Mouse (Mus musculus) right cerebral cortex, postnatal 25 days (tissue): ENCODE data around the gene Hsd17b13.
A peak's percentile ranks its signal among the peaks of the same experiment; 100 is the strongest.

Source experiments
- DNase-seq: peaks from one replicate; pipeline ENCODE4 v3.0.0; 2022

The Hsd17b13 gene

DNA sequence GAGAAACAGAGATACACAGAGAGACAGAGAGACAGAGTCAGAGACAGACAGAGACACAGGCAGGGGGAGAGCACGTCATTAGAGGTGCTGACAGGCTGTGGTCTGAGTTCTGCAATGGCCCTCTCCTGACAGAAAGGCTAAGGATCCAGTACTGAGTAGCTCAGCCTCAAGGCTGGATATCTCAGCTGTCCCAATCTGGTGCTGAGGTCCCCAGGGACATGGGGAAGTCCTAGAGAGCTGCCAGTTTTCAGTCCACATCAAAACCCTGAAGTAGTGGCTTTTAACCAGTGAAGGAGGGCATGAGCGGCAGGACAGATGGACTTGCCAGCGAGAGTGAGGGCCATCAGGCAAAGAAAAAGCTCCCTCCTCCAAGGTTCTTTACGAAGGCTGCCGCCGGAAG, 54.1 kb downstream of the Hsd17b13 start:
- no peak for DNase-seq

DNA sequence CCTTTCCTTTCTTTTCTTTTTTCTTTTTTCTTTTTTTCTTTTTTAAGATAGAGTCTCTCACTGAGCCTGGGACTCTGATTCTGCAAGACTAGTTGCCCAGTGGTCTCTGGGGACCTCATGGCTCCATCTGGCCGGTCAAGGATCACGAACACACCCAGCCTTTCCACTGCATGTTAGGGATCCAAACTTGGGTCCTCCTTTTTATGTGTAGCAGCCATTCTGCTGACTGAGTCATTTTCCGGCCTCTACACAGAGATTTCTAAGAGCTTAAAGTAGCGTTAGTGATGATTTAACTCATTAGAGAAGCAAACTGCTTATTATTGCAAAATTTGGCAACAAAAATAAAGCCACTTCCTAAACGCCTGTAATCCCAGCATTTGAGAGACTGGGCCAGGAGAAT, 54.8 kb downstream of the Hsd17b13 start:
- DNase-seq, result no peak

DNA sequence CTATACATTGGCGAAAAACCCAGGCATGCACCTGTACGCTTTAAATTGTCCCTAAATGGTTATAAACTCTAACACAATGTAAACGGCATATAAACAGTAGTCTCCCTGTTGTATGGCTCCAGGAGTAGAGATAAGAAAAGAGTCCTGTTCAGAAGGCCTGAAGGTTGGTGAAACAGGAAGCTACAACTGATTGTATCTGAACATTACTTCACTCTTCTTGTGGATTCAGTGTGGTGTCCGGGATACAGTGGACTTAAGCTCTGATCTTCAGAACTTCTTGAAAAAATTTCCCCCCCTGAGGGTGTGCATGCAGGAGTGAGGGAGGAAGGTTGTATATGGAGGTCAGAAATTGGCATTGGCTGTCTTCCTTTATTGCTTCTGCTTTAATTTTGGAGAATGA, 57.7 kb downstream of the Hsd17b13 start:
- no peak for DNase-seq

DNA sequence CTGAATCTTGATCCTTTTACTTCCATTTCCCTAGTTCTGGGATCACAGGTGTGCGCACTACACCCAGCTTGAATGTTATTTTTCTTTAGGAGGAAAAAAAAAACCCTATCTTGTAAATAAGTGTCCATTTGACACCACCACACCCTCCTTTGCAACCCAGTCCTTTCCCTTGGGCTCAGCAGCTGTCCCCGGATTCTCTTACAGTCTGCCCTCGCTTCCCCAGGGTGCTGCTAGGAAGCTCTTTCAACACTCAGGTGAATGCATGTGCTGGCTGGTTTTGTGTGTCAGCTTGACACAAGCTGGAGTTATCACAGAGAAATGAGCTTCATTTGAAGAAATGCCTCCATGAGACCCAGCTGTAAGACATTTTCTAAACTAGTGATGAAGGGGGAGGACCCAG, 59.0 kb downstream of the Hsd17b13 start:
- no peak for DNase-seq

DNA sequence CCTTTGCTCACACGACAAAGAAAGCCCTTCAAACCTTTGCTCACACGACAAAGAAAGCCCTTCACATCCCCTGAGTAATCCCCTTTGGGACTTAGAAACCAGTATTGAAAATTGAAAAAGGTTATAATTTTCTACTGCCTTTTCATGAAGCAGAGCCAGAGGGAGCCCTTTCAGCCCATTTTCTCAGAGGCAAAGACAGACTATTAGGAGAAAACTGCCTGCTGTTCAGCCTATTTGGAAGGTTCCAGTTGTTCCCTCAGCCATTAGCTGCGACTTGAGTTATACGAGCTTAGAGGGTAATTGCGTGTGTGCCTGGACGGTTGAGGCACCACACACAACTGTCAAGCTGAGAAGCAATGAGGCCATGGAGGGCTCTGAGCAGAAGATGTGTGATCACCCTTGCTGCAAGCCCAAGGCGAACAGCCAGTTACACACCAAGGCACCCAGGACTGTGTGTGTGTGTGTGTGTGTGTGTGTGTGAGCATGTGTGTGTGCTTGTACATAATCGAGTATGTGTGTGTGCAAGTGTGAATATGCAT, 59.8 kb downstream of the Hsd17b13 start:
- DNase-seq, result no peak

DNA sequence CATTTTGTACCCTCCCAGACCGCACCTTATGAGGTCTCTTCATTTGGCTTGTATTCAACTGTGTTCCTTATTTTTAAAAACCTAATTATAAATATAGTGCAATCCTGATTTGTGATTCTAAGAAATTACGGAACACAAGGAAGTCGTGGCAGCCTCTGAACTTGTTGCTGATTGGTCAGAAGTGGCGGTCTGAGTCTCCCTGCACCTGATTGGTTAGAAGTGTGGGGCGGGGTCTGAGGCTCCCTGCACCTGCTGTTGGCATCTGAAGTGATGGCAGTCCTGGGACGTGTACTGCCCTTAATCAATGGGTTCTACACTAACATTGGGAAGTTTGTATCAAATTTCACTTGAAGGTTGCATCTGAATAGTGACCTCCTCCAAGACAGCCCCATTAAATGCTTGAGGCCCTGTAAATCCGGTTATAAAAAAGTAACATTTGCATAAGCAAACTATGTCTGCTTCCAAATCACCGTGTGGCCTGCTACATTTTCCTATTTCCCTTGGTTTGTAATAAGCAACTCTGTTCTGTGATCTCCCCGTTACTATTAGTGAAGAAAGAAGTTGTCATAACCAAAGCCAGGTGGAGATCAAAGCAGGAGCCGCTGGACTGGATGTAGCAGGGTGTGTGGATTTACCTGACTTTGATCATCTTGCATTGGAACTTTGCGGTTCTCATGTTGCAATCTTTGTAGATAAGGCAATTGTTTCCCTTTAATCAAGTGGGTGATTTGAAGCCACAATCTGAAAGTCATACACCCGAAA, 60.4 kb downstream of the Hsd17b13 start:
- no peak for DNase-seq

DNA sequence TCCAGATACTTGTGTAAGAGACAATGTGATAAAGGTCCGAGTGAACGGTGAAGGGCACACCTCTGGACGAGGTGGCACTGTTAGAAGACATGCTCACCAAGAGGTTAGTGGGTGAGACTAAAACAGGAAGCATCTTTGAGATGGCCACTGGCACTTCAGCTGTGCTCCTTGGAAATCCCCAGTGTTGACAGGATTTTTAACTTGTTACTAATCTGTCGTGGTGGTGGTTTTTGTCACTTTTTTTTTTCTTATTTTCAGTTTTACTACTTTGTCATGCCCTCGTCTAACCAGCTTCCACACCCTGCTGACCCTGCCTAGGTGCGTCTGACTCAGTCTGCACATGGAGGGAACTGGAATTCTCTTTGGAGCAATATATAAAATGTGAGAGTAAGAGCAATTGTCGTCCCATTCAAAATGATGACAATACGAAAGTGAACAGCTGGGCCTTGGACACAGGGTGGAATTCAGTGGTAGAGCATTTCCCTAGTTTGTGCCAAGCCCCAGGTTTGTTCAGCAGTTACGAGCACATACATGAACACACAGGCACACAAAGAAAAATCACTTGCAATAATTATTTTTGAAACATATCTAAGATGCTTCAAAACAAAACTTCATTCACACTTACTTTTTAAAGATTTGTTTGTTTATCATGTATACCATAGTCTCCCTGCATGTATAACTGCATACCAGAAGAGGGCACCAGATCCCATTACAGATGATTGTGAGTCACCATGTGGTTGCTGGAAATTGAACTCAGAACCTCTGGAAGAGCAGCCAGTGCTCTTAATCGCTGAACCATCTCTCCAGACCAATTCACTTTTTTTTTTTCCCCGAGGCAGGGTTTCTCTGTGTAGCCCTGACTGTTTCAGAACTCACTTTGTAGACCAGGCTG, 62.6 kb downstream of the Hsd17b13 start:
- DNase-seq, result no peak

DNA sequence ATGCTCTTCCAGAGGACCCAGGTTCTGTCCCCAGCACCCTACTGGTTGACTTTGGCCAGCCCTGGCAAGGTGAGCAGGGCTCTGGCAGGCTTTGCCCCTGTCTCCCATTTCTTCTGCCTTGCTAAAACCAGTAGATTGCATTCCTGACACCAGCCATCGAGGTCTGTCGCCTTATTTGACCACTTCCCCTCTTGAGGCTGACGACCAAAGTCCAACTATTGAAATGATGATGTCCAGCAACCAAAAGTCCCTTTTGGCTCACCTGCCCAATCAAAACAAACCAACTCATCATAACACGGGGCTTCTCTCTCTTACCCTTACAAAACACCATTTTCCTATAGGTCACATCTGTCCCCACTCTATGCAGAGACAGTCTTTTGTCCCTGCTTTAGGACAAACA, 64.1 kb downstream of the Hsd17b13 start:
- DNase-seq, result no peak

DNA sequence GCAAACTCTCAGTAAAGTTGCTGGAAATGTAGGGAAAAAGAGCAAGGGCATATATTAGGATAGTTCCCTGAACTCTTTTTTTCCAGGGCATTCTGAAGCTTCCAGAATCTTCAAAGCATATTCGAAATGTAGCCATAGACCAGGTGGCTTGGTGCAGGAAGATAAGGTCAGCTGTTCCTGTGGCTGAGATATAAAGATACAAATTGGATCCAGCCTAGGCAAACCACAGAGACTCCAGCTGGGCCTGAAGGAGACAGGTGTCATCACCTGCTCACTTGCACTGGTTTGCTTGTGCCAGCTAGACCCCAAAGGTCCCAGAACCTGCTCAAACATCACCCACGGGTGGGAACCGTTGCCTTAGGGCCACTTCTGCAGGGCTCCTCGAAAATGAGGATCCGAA, 65.7 kb downstream of the Hsd17b13 start:
- DNase-seq, result no peak

DNA sequence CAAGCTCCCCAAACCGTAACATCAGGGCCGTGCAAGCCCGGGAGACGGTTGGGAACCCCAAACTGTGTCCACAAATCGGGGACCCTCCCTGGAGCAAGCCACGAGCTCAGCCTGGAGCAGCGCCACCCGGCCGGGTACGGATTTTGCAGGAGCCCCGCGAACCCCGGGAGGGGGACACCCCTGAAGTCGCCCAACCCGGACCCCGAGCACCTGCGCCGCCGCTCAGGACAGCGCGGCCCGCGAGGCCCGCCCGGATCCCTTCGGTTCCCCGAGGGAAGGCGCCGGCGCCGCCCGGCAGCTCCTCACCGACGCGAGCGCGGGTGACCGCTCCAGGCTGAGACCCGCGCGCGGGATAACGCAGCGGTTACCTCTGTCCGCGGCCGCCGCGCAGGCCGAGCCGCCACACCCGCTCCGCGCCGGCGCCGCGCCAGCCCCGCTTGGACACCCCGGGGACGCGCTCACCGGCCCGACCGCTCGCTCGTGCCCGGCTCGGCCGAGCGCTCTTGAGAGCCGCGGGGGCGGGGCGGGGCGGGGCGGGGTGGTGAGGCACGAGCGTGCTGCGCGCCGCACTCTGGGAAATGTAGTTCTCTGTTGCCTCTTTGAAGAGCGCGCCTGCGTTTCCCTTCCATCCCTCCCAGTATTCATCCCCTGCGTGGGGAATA, 66.3 kb downstream of the Hsd17b13 start, which contains the start of gene Klhl8:
TSS of gene Klhl8 (minus strand) at position 512 of the 662 bp plus-strand sequence.
- DNase-seq, result peak; percentile 88

DNA sequence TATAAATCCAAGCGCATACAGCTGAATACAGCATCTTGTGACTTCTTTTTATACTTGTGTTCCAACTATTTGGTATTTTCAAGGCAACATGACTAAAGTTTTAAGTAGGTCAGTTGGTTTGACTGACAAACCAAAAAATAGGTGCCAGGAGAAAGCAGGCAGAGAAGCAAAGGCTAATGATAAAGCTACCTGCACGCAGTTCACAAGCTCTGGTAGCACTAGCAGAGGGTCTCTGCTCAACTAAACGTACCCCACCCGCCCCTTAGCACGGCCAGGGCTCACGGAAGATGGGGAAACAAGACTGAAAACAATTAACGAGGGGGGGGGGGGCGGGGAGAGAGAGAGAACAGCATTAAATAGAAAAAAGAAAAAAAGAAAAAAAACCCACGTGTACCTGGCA, 67.1 kb downstream of the Hsd17b13 start:
- no peak for DNase-seq

DNA sequence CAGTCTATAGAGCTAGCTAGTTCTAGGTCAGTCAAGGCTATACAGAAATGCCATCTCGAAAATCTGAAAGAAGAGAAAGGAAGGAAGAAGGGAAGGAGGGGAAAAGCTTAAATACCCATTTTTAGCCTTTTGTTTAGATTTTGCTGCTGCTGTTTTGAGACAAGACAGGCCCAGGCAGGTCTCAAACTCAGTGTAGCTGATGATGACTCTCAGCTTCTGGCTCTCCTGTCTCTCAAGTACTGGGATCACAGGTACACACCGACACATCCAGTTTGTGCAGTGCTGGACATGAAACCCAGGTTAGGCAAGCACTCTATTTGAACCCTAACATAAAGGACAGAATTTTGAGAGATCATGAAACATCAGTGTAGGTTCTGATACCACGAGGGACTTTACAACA, 67.7 kb downstream of the Hsd17b13 start:
- DNase-seq, result no peak

DNA sequence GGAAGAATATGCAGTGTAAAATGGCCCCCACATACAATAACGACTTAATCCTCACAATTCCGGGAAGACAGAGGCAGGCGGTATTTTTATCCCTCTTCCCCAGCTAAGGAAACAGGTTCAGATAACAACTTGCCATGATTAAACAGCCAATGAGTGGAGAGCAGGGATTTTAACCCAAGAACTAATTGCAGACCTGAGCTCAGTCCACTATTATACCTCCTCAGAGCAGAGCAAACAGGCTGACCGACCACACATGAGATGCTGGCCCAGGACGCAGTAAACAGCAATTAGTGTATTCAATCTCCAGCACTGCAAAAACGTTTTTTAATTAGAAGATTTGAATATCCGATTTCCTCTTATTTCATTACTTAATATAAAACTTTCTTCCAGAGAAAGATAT, 68.4 kb downstream of the Hsd17b13 start:
- DNase-seq, result no peak

DNA sequence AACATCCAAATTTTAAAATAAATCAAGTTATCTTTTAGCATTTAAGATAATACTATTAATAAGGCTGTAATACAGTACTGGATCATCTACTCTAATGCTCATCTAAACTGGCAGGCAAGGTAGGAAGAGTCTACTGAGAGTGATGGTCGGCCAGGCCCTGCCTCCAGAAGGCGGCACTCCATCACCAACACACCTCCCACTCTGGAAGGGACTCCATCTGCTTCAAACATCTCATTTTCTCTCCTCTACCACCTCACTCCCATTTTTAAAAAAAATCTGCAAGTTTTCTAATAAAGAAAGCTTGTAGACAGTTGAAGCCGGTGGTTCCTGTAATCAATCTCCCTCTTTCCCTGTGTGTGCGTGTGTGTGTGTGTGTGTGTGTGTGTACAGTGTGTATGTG, 69.4 kb downstream of the Hsd17b13 start:
- DNase-seq, result peak; percentile 23

DNA sequence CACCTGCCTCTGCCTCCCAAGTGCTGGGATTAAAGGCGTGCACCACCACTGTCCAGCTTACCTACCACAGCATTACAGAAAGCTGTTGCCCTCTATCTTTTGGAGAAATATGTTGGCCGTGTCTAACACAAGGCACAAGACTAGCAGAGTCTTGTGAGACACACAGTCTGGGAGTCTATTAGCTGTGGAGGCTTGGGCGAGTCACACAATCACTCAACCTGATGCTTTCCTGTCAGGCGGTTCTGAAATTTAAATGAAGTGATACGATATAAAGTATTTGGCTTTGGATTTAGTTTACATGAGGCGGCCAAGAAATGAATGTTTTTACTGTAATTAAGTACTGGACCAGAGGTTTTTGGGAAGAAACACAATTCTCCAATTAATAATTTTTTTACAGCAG, 71.0 kb downstream of the Hsd17b13 start:
- DNase-seq, result no peak
